Mouse (Mus musculus): Measurements from ENCODE around the gene Cramp1l. TPM values are rescaled to one million over a fixed set of nuclear protein-coding genes. Genes with fewer than 3 reads are reported as not detected.
"Not testable (repeated sequence)": the region's sequence is repeated elsewhere in the genome, so short reads cannot be mapped to it uniquely, and the experiment has no call there.

Cramp1l gene
- polyA plus RNA-seq, 1 experiment from 2014 or later, result 11.2 TPM

GRCm38 (mm10) chr17:24987221-24987620, 28.4 kb downstream of the Cramp1l start:
- no peak overlapping the region for H3K4me2 ChIP-seq
- H3K4me1 ChIP-seq (ENCODE audit: control insufficient read depth, insufficient read depth, low read length), result no peaks in the 10 kb centered on the region
- WGBS, result 98% methylated on average over 6 of the region's 6 CpGs
- DNase-seq (ENCODE audit: low spot score, missing footprints), result no peak
- H3K9me3 ChIP-seq (ENCODE audit: control insufficient read depth, low read length), result no peaks in the 10 kb centered on the region
- no peak overlapping the region for H3K9ac ChIP-seq (ENCODE audit: low read length)
- H3K36me3 ChIP-seq (ENCODE audit: control insufficient read depth, insufficient read depth, low read length), result peaks cover 37% of the 10 kb centered on the region
- H3K4me3 ChIP-seq (ENCODE audit: low read depth, low read length), result no peak overlapping the region
- no peaks in the 10 kb centered on the region for H3K27me3 ChIP-seq (ENCODE audit: control insufficient read depth, insufficient read depth, low read length)
- no peak overlapping the region for H3K27ac ChIP-seq (ENCODE audit: low read depth, low read length)
- no peak for ATAC-seq (ENCODE audit: low FRiP score)

- Histone ChIP-seq H3K27ac (ENCODE audit: low read depth, low read length) (no peak overlapping the region), H3K4me1 (ENCODE audit: control insufficient read depth, insufficient read depth, low read length) (peaks cover 10% of the 10 kb centered on the region), H3K27me3 (ENCODE audit: control insufficient read depth, insufficient read depth, low read length) (no peaks in the 10 kb centered on the region), H3K4me2 (peak overlapping the region; percentile 45), H3K9ac (ENCODE audit: low read length) (no peak overlapping the region), H3K9me3 (ENCODE audit: control insufficient read depth, low read length) (no peaks in the 10 kb centered on the region), H3K4me3 (ENCODE audit: low read depth, low read length) (peak overlapping the region; percentile 88), H3K36me3 (ENCODE audit: control insufficient read depth, insufficient read depth, low read length) (peaks cover 23% of the 10 kb centered on the region)
- WGBS, result 17% methylated on average over 21 of the region's 21 CpGs
- peak; percentile 61 for ATAC-seq (ENCODE audit: low FRiP score)
- DNase-seq (ENCODE audit: low spot score, missing footprints), result no peak
Observed at GRCm38 (mm10) chr17:24960852-24961715, 54.5 kb downstream of the Cramp1l start.

GRCm38 (mm10) chr17:24960135-24960851, 55.3 kb downstream of the Cramp1l start, which contains the start of gene Jpt2:
Gene Jpt2 (minus strand): TSS chr17:24960689.
- peaks cover 20% of the 10 kb centered on the region for H3K36me3 ChIP-seq (ENCODE audit: control insufficient read depth, insufficient read depth, low read length)

GRCm38 (mm10) chr17:24959371-24959770, 56.2 kb downstream of the Cramp1l start:
- Histone ChIP-seq H3K27me3 (ENCODE audit: control insufficient read depth, insufficient read depth, low read length) (no peaks in the 10 kb centered on the region), H3K4me2 (peak overlapping the region; percentile 77), H3K4me3 (ENCODE audit: low read depth, low read length) (peak overlapping the region; percentile 88), H3K27ac (ENCODE audit: low read depth, low read length) (no peak overlapping the region), H3K9ac (ENCODE audit: low read length) (peak overlapping the region; percentile 94), H3K9me3 (ENCODE audit: control insufficient read depth, low read length) (no peaks in the 10 kb centered on the region), H3K36me3 (ENCODE audit: control insufficient read depth, insufficient read depth, low read length) (peaks cover 21% of the 10 kb centered on the region), H3K4me1 (ENCODE audit: control insufficient read depth, insufficient read depth, low read length) (peaks cover 10% of the 10 kb centered on the region)
- WGBS, result 56% methylated on average over 8 of the region's 8 CpGs
- ATAC-seq (ENCODE audit: low FRiP score), result no peak
- DNase-seq (ENCODE audit: low spot score, missing footprints), result peak; percentile 85

More at GRCm38 (mm10) chr17:24960135-24960851, 55.3 kb downstream of the Cramp1l start, which contains the start of gene Jpt2:
- Histone ChIP-seq H3K27me3 (ENCODE audit: control insufficient read depth, insufficient read depth, low read length) (no peaks in the 10 kb centered on the region), H3K4me3 (ENCODE audit: low read depth, low read length) (peak within 1 kb of the TSS; percentile 88), H3K4me1 (ENCODE audit: control insufficient read depth, insufficient read depth, low read length) (peaks cover 10% of the 10 kb centered on the region), H3K9ac (ENCODE audit: low read length) (peak within 1 kb of the TSS; percentile 94), H3K27ac (ENCODE audit: low read depth, low read length) (peak within 1 kb of the TSS; percentile 76), H3K4me2 (peak within 1 kb of the TSS; percentile 77), H3K9me3 (ENCODE audit: control insufficient read depth, low read length) (no peaks in the 10 kb centered on the region)
- WGBS, result under 1% methylated on average over 50 of the region's 59 CpGs
- ATAC-seq (ENCODE audit: low FRiP score) (peak; percentile 100), DNase-seq (ENCODE audit: low spot score, missing footprints) (peak; percentile 99)

- no peak overlapping the region for H3K27ac ChIP-seq (ENCODE audit: low read depth, low read length)
- ATAC-seq (ENCODE audit: low FRiP score) (no peak), DNase-seq (ENCODE audit: low spot score, missing footprints) (no peak)
- no peak overlapping the region for H3K4me2 ChIP-seq
- H3K9me3 ChIP-seq (ENCODE audit: control insufficient read depth, low read length), result no peaks in the 10 kb centered on the region
- H3K4me1 ChIP-seq (ENCODE audit: control insufficient read depth, insufficient read depth, low read length), result no peaks in the 10 kb centered on the region
- no peak overlapping the region for H3K9ac ChIP-seq (ENCODE audit: low read length)
- peaks cover 15% of the 10 kb centered on the region for H3K36me3 ChIP-seq (ENCODE audit: control insufficient read depth, insufficient read depth, low read length)
- no peak overlapping the region for H3K4me3 ChIP-seq (ENCODE audit: low read depth, low read length)
- H3K27me3 ChIP-seq (ENCODE audit: control insufficient read depth, insufficient read depth, low read length), result no peaks in the 10 kb centered on the region
- 89% methylated on average over 2 of the region's 2 CpGs for WGBS
Observed at GRCm38 (mm10) chr17:24953291-24953690, 62.3 kb downstream of the Cramp1l start.

- Histone ChIP-seq H3K4me1 (ENCODE audit: control insufficient read depth, insufficient read depth, low read length) (no peaks in the 10 kb centered on the region), H3K9me3 (ENCODE audit: control insufficient read depth, low read length) (no peaks in the 10 kb centered on the region), H3K27me3 (ENCODE audit: control insufficient read depth, insufficient read depth, low read length) (no peaks in the 10 kb centered on the region), H3K36me3 (ENCODE audit: control insufficient read depth, insufficient read depth, low read length) (peaks cover 24% of the 10 kb centered on the region), H3K4me3 (ENCODE audit: low read depth, low read length) (no peak overlapping the region), H3K4me2 (no peak overlapping the region), H3K27ac (ENCODE audit: low read depth, low read length) (no peak overlapping the region), H3K9ac (ENCODE audit: low read length) (no peak overlapping the region)
- ATAC-seq (ENCODE audit: low FRiP score), result no peak
- DNase-seq (ENCODE audit: low spot score, missing footprints), result no peak
- WGBS, result 83% methylated on average over 2 of the region's 2 CpGs
Observed at GRCm38 (mm10) chr17:24950671-24951070, 64.9 kb downstream of the Cramp1l start.

- DNase-seq (ENCODE audit: low spot score, missing footprints) (no peak), ATAC-seq (ENCODE audit: low FRiP score) (no peak)
- H3K9me3 ChIP-seq (ENCODE audit: control insufficient read depth, low read length), result no peaks in the 10 kb centered on the region
- H3K27ac ChIP-seq (ENCODE audit: low read depth, low read length), result no peak overlapping the region
- no peaks in the 10 kb centered on the region for H3K4me1 ChIP-seq (ENCODE audit: control insufficient read depth, insufficient read depth, low read length)
- H3K36me3 ChIP-seq (ENCODE audit: control insufficient read depth, insufficient read depth, low read length), result peaks cover 17% of the 10 kb centered on the region
- H3K4me3 ChIP-seq (ENCODE audit: low read depth, low read length), result no peak overlapping the region
- H3K4me2 ChIP-seq, result no peak overlapping the region
- H3K27me3 ChIP-seq (ENCODE audit: control insufficient read depth, insufficient read depth, low read length), result no peaks in the 10 kb centered on the region
- no peak overlapping the region for H3K9ac ChIP-seq (ENCODE audit: low read length)
- 92% methylated on average over 5 of the region's 5 CpGs for WGBS
Observed at GRCm38 (mm10) chr17:24948204-24948603, 67.4 kb downstream of the Cramp1l start.

DNA sequence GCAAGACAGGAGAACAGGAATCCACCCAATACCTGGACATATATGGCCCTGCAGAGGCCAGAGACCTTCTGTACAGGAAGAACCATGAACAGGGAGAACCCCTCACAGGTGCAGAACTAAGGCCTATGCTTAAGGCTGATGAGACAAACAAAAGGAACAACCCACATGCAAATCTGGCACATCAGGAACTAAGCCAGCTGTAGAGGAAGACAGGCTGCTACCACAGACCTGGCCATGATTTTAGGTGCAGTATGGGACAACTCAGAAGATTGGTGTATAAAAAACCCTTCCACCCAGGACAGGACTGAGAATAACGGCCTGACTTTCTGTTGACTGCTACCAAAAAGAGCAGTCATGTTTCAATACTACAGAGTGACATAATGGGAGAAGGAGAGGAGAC, 72.0 kb downstream of the Cramp1l start:
- H3K4me3 ChIP-seq (ENCODE audit: low read depth, low read length); H3K4me2 ChIP-seq; ATAC-seq (ENCODE audit: low FRiP score); H3K9me3 ChIP-seq (ENCODE audit: control insufficient read depth, low read length); H3K27me3 ChIP-seq (ENCODE audit: control insufficient read depth, insufficient read depth, low read length); DNase-seq (ENCODE audit: low spot score, missing footprints); H3K4me1 ChIP-seq (ENCODE audit: control insufficient read depth, insufficient read depth, low read length); H3K27ac ChIP-seq (ENCODE audit: low read depth, low read length); H3K9ac ChIP-seq (ENCODE audit: low read length): not testable (repeated sequence)
- peaks cover 18% of the 10 kb centered on the region for H3K36me3 ChIP-seq (ENCODE audit: control insufficient read depth, insufficient read depth, low read length)
- WGBS, result 100% methylated on average over 1 of the region's 1 CpGs

DNA sequence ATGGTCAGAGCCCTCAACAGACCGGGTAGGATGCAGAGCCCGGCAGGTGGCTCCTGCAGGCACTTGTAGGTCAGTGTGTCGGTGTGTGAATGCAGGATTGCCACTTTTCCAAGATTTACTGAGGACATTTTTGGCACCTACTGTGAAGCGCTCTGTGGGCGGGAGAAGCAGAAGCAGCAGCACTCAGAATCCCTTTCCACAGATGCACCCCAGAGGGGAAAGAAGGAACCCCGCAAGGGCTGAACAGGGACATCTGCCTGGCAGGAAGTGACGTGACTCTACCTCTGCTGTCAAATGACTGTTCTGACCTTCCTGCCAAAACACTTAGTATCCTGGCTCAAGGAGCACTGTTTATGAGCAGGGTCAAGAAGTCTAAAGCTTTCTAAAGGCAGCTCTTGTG, 72.6 kb downstream of the Cramp1l start:
- no peak for DNase-seq (ENCODE audit: low spot score, missing footprints)
- 90% methylated on average over 7 of the region's 7 CpGs for WGBS

More for the DNA sequence above, 72.6 kb downstream of the Cramp1l start:
- H3K27me3 ChIP-seq (ENCODE audit: control insufficient read depth, insufficient read depth, low read length), result no peaks in the 10 kb centered on the region
- no peak overlapping the region for H3K27ac ChIP-seq (ENCODE audit: low read depth, low read length)
- no peak overlapping the region for H3K9ac ChIP-seq (ENCODE audit: low read length)
- no peaks in the 10 kb centered on the region for H3K4me1 ChIP-seq (ENCODE audit: control insufficient read depth, insufficient read depth, low read length)
- H3K4me2 ChIP-seq, result no peak overlapping the region
- H3K36me3 ChIP-seq (ENCODE audit: control insufficient read depth, insufficient read depth, low read length), result peaks cover 12% of the 10 kb centered on the region
- H3K9me3 ChIP-seq (ENCODE audit: control insufficient read depth, low read length), result no peaks in the 10 kb centered on the region
- ATAC-seq (ENCODE audit: low FRiP score), result no peak
- no peak overlapping the region for H3K4me3 ChIP-seq (ENCODE audit: low read depth, low read length)

All from midbrain, embryonic 11.5 days (tissue).